Mouse (Mus musculus): Measurements from ENCODE around the gene Fsip1. TPM values are rescaled to one million over a fixed set of nuclear protein-coding genes. Genes with fewer than 3 reads are reported as not detected.
A peak's percentile ranks its signal among the peaks of the same experiment; 100 is the strongest.

The Fsip1 gene
- polyA plus RNA-seq, 1 experiment from 2014 or later: 0.31 TPM

- ATAC-seq (ENCODE audit: insufficient number of reproducible peaks, low FRiP score, low TSS enrichment, low read depth): no peak
- WGBS: 61% methylated on average over 4 of the region's 4 CpGs
- H3K4me2 ChIP-seq: no peak overlapping the region
- no peak overlapping the region for H3K4me3 ChIP-seq
- H3K9me3 ChIP-seq: no peaks in the 10 kb centered on the region
- peaks cover 8% of the 10 kb centered on the region; the same call in 1 of the 2 replicates for H3K27me3 ChIP-seq
- H3K27ac ChIP-seq: no peak overlapping the region
- H3K4me1 ChIP-seq: peaks cover 13% of the 10 kb centered on the region
- H3K36me3 ChIP-seq: no peaks in the 10 kb centered on the region
- no peak overlapping the region for H3K9ac ChIP-seq
These were observed 52.1 kb downstream of the Fsip1 start for GRCm38 (mm10) chr2:118204646-118205045.

GRCm38 (mm10) chr2:118203739-118204461, 52.9 kb downstream of the Fsip1 start:
- H3K4me1 ChIP-seq: peaks cover 13% of the 10 kb centered on the region
- 0 out of 2 replicates have a peak overlapping the region, but pooled peaks have one; percentile 5 for H3K4me2 ChIP-seq
- no peak overlapping the region for H3K4me3 ChIP-seq
- H3K27ac ChIP-seq: no peak overlapping the region
- WGBS: 10% methylated on average over 16 of the region's 16 CpGs
- H3K9ac ChIP-seq: no peak overlapping the region
- no peaks in the 10 kb centered on the region for H3K9me3 ChIP-seq
- 0 out of 2 replicates have a peak, but pooled peaks cover 4% of the 10 kb centered on the region for H3K27me3 ChIP-seq
- H3K36me3 ChIP-seq: no peaks in the 10 kb centered on the region
- ATAC-seq (ENCODE audit: insufficient number of reproducible peaks, low FRiP score, low TSS enrichment, low read depth): no peak

- Histone ChIP-seq H3K9me3 (no peaks in the 10 kb centered on the region), H3K9ac (no peak overlapping the region), H3K4me1 (peaks cover 9% of the 10 kb centered on the region), H3K4me3 (no peak overlapping the region), H3K27ac (no peak overlapping the region), H3K36me3 (no peaks in the 10 kb centered on the region), H3K4me2 (no peak overlapping the region), H3K27me3 (0 out of 2 replicates have a peak, but pooled peaks cover 4% of the 10 kb centered on the region)
- 50% methylated on average over 2 of the region's 2 CpGs for WGBS
- no peak for ATAC-seq (ENCODE audit: insufficient number of reproducible peaks, low FRiP score, low TSS enrichment, low read depth)
These were observed 53.8 kb downstream of the Fsip1 start for GRCm38 (mm10) chr2:118202934-118203333.

DNA sequence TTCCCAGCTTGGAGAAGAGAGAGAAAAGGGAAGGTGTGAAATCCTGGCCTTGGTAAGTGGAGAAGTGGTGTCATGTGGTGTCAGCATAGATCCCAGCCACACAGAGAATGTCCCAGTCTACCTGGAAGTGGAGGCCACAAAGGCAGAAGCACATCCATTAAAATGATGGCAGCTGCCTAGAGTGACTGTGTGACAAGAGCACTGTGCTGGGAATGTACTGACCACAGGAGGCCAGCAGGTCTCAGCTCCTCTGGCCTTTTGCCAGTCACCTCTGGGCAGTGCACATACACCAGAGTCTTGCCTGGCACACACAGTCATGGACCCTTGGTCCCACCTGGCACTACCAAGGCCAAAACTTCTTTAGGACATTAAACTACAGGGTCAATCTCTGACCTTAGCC, 54.8 kb downstream of the Fsip1 start:
- no peak for ATAC-seq (ENCODE audit: insufficient number of reproducible peaks, low FRiP score, low TSS enrichment, low read depth)
- Histone ChIP-seq H3K9me3 (no peaks in the 10 kb centered on the region), H3K27ac (no peak overlapping the region)

DNA sequence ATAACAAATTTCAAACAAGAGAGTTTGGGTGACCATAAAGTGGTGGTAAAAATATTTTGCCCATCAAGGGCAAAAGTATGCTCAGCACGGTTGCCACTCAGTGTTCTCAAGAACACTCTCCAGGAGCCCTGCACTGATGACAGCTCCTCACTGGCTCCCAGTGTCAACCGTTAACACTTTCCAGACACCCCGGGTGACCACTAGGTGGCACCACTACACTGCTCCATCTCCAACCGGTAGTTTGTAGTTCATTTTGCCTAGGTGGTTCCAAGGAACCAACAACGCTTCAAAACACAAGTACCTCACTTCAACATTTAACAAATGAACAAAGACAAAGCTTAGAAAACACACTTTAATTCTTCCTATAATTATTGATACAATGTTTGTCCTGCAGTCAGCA, 56.9 kb downstream of the Fsip1 start:
- Histone ChIP-seq H3K4me3 (no peak overlapping the region), H3K27me3 (0 out of 2 replicates have a peak, but pooled peaks cover 4% of the 10 kb centered on the region), H3K4me2 (no peak overlapping the region), H3K4me1 (peaks cover 9% of the 10 kb centered on the region), H3K36me3 (no peaks in the 10 kb centered on the region), H3K9ac (no peak overlapping the region), H3K27ac (no peak overlapping the region), H3K9me3 (no peaks in the 10 kb centered on the region)
- WGBS: 10% methylated on average over 5 of the region's 5 CpGs
- no peak for ATAC-seq (ENCODE audit: insufficient number of reproducible peaks, low FRiP score, low TSS enrichment, low read depth)

More for the DNA sequence above, 54.8 kb downstream of the Fsip1 start:
- Histone ChIP-seq H3K4me1 (peaks cover 9% of the 10 kb centered on the region), H3K9ac (no peak overlapping the region), H3K4me2 (no peak overlapping the region), H3K4me3 (no peak overlapping the region), H3K27me3 (0 out of 2 replicates have a peak, but pooled peaks cover 4% of the 10 kb centered on the region), H3K36me3 (no peaks in the 10 kb centered on the region)

- 69% methylated on average over 3 of the region's 3 CpGs for WGBS
- Histone ChIP-seq H3K36me3 (no peaks in the 10 kb centered on the region), H3K4me1 (no peaks in the 10 kb centered on the region), H3K27me3 (no peaks in the 10 kb centered on the region), H3K4me2 (no peak overlapping the region), H3K4me3 (no peak overlapping the region), H3K27ac (no peak overlapping the region), H3K9ac (no peak overlapping the region), H3K9me3 (no peaks in the 10 kb centered on the region)
- no peak for ATAC-seq (ENCODE audit: insufficient number of reproducible peaks, low FRiP score, low TSS enrichment, low read depth)
These were observed 59.8 kb downstream of the Fsip1 start for GRCm38 (mm10) chr2:118196966-118197365.

DNA sequence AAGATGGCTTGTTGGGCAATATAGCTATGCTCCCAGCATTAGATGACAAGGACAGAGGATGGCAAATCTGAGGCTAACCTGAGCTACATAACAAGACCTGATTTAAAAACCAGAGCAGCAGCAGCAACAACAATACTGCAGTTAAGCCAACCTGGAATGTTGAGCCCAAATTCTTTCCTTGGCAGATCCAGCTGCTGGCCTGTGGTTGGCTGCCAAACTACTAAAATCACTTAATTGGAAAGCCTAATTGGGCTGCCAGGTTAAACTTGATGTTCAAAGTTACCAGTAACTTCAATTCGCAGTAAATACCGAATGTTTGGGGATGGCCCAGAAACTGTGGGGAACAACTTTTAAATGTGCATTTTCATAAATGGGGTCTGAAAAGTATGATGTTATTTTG, 74.6 kb downstream of the Fsip1 start:
- Histone ChIP-seq H3K4me1 (peaks cover 9% of the 10 kb centered on the region; the same call in 1 of the 2 replicates), H3K4me3 (no peak overlapping the region), H3K9me3 (no peaks in the 10 kb centered on the region), H3K27ac (peak overlapping the region; percentile 38), H3K27me3 (no peaks in the 10 kb centered on the region), H3K4me2 (no peak overlapping the region), H3K9ac (no peak overlapping the region), H3K36me3 (no peaks in the 10 kb centered on the region)
- ATAC-seq (ENCODE audit: insufficient number of reproducible peaks, low FRiP score, low TSS enrichment, low read depth): no peak
- WGBS: 45% methylated on average over 2 of the region's 2 CpGs

DNA sequence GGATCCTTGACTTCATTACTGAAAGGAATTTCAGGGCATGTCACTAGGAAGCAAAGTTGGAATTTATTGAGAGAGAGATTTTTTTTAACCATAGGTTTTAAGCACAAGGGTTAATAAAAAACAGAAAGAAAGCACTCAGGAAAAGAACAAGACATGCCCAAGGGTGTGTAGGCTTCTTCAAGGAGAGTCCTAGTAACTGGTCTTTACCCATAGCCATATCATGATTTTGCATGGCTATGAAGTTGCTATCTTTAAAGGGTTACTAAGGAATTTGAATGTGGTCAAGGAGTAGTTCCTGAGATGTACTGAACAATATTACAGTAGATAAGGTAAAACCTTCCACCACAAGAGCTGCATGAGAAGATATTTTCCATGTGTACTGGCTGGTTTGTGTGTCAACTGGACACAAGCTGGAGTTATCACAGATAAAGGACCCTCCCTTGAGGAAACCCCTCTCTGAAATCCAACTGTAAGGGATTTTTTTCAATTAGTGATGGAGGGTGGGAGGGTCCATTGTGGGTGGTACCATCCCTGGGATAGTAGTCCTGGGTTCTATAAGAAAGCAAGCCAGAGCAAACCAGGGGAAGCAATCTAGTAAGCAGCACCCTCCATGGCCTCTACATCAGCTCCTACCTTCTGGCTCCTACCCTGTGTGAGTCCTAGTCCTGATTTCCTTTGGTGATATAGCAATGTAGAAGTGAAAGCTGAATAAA, 76.7 kb downstream of the Fsip1 start:
- Histone ChIP-seq H3K9ac (no peak overlapping the region), H3K4me1 (peaks cover 9% of the 10 kb centered on the region; the same call in 1 of the 2 replicates), H3K36me3 (no peaks in the 10 kb centered on the region), H3K27ac (peak overlapping the region; percentile 35; the same call in 1 of the 2 replicates), H3K9me3 (no peaks in the 10 kb centered on the region), H3K4me2 (peak overlapping the region; percentile 25), H3K4me3 (peak overlapping the region; percentile 17; the same call in 1 of the 2 replicates), H3K27me3 (no peaks in the 10 kb centered on the region)
- no peak for ATAC-seq (ENCODE audit: insufficient number of reproducible peaks, low FRiP score, low TSS enrichment, low read depth)

- H3K9me3 ChIP-seq: no peaks in the 10 kb centered on the region
- H3K27ac ChIP-seq: peak overlapping the region; percentile 35; the same call in 1 of the 2 replicates
- peak overlapping the region; percentile 25 for H3K4me2 ChIP-seq
- H3K27me3 ChIP-seq: no peaks in the 10 kb centered on the region
- 3% methylated on average over 8 of the region's 10 CpGs for WGBS
- no peak overlapping the region for H3K9ac ChIP-seq
- peaks cover 9% of the 10 kb centered on the region; the same call in 1 of the 2 replicates for H3K4me1 ChIP-seq
- H3K36me3 ChIP-seq: no peaks in the 10 kb centered on the region
- H3K4me3 ChIP-seq: peak overlapping the region; percentile 17; the same call in 1 of the 2 replicates
- no peak for ATAC-seq (ENCODE audit: insufficient number of reproducible peaks, low FRiP score, low TSS enrichment, low read depth)
These were observed 77.3 kb downstream of the Fsip1 start for GRCm38 (mm10) chr2:118179472-118179871.

DNA sequence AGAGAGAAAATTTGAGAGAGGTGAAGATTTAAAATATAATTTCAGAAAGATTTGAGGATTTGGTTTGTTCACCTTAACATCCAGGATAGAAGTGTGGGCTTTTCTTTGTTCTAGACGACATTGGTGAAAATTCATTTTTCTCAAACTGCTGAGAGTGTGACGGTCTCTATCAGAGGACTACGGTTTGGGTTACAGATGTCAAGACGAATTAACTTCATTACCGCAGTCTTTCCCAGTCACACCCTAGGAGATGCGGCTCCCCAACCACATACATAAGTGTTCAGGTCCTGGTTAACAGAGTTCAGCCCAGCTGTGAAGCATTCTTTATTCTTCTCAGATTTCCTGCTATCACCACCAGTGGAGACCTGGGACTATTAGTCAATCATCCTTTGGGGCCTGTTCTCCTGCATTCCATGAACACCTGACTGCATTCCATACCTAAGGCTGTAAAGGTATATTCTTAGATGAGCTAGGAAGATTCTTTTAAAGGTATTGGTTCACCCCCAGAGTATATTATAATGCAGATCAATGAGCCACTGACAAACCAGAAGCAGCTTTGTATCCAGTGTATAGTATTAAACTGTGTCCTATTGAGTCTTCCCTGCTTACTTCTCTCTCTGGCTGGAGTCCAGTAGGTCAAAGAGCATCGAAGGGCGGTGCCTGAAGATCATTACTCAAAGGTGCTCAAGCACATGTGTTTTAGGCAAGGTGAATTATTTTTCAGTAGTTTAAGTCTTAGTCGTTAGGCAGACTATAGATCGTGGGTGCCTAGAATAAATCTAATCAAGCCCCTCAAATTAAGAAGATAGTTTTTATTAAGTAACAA, 82.0 kb downstream of the Fsip1 start:
- H3K9ac ChIP-seq: no peak overlapping the region
- WGBS: 66% methylated on average over 10 of the region's 10 CpGs
- H3K4me3 ChIP-seq: no peak overlapping the region
- ATAC-seq (ENCODE audit: insufficient number of reproducible peaks, low FRiP score, low TSS enrichment, low read depth): no peak
- no peak overlapping the region for H3K4me2 ChIP-seq
- no peak overlapping the region for H3K27ac ChIP-seq
- H3K36me3 ChIP-seq: no peaks in the 10 kb centered on the region
- H3K9me3 ChIP-seq: no peaks in the 10 kb centered on the region
- H3K4me1 ChIP-seq: peaks cover 2% of the 10 kb centered on the region; the same call in 1 of the 2 replicates
- H3K27me3 ChIP-seq: no peaks in the 10 kb centered on the region

DNA sequence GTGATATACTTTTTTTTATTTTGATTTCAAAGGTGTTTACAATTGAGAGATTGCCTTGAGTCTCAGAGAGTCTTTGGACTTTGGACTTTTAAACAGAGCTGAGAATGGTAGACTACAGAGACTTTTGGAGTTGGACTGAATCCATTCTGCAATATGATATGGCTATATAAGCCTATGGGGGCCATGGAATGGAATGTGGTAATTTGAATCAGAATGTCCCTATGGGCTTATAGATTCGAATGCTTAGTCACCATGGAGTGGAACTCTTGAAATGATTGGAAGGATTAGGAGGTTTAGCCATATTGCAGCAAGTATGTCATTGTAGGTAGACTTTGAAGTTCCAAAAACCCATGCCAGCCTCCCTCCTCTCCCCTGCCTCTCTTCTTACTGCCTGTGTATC, 88.5 kb downstream of the Fsip1 start:
- no peak overlapping the region for H3K9ac ChIP-seq
- H3K36me3 ChIP-seq: no peaks in the 10 kb centered on the region
- WGBS: 23% methylated on average over 1 of the region's 1 CpGs
- no peak overlapping the region for H3K4me2 ChIP-seq
- H3K4me3 ChIP-seq: no peak overlapping the region
- no peaks in the 10 kb centered on the region for H3K27me3 ChIP-seq
- H3K4me1 ChIP-seq: peaks cover 12% of the 10 kb centered on the region
- no peaks in the 10 kb centered on the region for H3K9me3 ChIP-seq
- no peak overlapping the region; the same call in 1 of the 2 replicates for H3K27ac ChIP-seq
- ATAC-seq (ENCODE audit: insufficient number of reproducible peaks, low FRiP score, low TSS enrichment, low read depth): peak; percentile 61; the same call in 1 of the 2 replicates

Measured in limb, embryonic 15.5 days (tissue).